Mouse (Mus musculus) B cell, adult (primary cell): Measurements from ENCODE around the gene Hist1h3d. TPM values are rescaled to one million over a fixed set of nuclear protein-coding genes. Genes with fewer than 3 reads are reported as not detected.

Experiments used
- total RNA-seq: library from RNA; stranded (reverse); gene quantifications from 4 replicates; pipeline ENCODE4 v1.2.4, GENCODE M21; 2023; ENCODE audit not compliant: inconsistent age

The Hist1h3d gene
- total RNA-seq, 1 experiment from 2014 or later = 35.1 TPM

Other genes starting within 250 kb of the Hist1h3d start
- gene Zfp322a, start 206.6 kb upstream of the Hist1h3d start, total RNA-seq = 16.9 to 17.9 TPM (median 17.5 TPM) in 4 replicates
- 17.4 to 19.6 TPM (median 18.5 TPM) in 4 replicates for gene Abt1, start 151.9 kb upstream of the Hist1h3d start, total RNA-seq
- not detected in 4 replicates for gene Btn1a1, start 109.9 kb upstream of the Hist1h3d start, total RNA-seq
- gene Btn2a2, start 86.9 kb upstream of the Hist1h3d start, total RNA-seq = 0.61 to 1.7 TPM (median 1.6 TPM) in 3 of 4 replicates, not detected in the other
- gene Hist1h4h, start 44.7 kb upstream of the Hist1h3d start, total RNA-seq = 380 to 493 TPM (median 419 TPM) in 4 replicates
- gene Hist1h2af, start 41.9 kb upstream of the Hist1h3d start, total RNA-seq = 18.4 to 42.2 TPM (median 32.0 TPM) in 4 replicates
- gene Hist1h3g, start 40.3 kb upstream of the Hist1h3d start, total RNA-seq = 5.1 to 15.0 TPM (median 8.0 TPM) in 4 replicates
- gene Hist1h2bh, start 32.4 kb upstream of the Hist1h3d start, total RNA-seq = 11.3 to 16.6 TPM (median 13.7 TPM) in 4 replicates
- gene Hist1h3f, start 31.7 kb upstream of the Hist1h3d start, total RNA-seq = 123 to 144 TPM (median 124 TPM) in 4 replicates
- gene Hist1h4f, start 24.1 kb upstream of the Hist1h3d start, total RNA-seq = 90.4 to 98.1 TPM (median 92.8 TPM) in 4 replicates
- gene Hist1h1d, start 22.5 kb upstream of the Hist1h3d start, total RNA-seq = 25.4 to 29.9 TPM (median 27.1 TPM) in 4 replicates
- gene Hist1h3e, start 13.4 kb upstream of the Hist1h3d start, total RNA-seq = 304 to 393 TPM (median 327 TPM) in 4 replicates
- gene Hist1h2ae, start 4.5 kb upstream of the Hist1h3d start, total RNA-seq = 14.4 to 36.0 TPM (median 25.7 TPM) in 4 replicates
- gene Hist1h2bg, start 4.4 kb upstream of the Hist1h3d start, total RNA-seq = 482 to 521 TPM (median 495 TPM) in 4 replicates
- 216 to 268 TPM (median 252 TPM) in 4 replicates for gene Hist1h2bf, start 1.6 kb upstream of the Hist1h3d start, total RNA-seq
- gene Hist1h2ad, start 1.4 kb upstream of the Hist1h3d start, total RNA-seq = 41.9 to 71.0 TPM (median 49.4 TPM) in 4 replicates
- gene Hist1h4d, start 5.8 kb downstream of the Hist1h3d start, total RNA-seq = 154 to 204 TPM (median 177 TPM) in 4 replicates
- 30.3 to 38.2 TPM (median 33.1 TPM) in 4 replicates for gene Hist1h2be, start 45.4 kb downstream of the Hist1h3d start, total RNA-seq
- gene Hist1h1e, start 46.8 kb downstream of the Hist1h3d start, total RNA-seq = 319 to 416 TPM (median 354 TPM) in 4 replicates
- gene Hist1h2ac, start 108.2 kb downstream of the Hist1h3d start, total RNA-seq = 10.0 to 14.4 TPM (median 11.1 TPM) in 4 replicates
- 19.7 to 31.0 TPM (median 21.7 TPM) in 4 replicates for gene Hist1h2bc, start 108.4 kb downstream of the Hist1h3d start, total RNA-seq
- gene Hist1h1t, start 120.1 kb downstream of the Hist1h3d start, total RNA-seq = 0.77 to 1.4 TPM (median 1.1 TPM) in 3 of 4 replicates, not detected in the other
- gene Hist1h4c, start 122.7 kb downstream of the Hist1h3d start, total RNA-seq = 186 to 254 TPM (median 213 TPM) in 4 replicates
- 0.69 to 2.2 TPM (median 1.4 TPM) in 4 replicates for gene Hfe, start 135.1 kb downstream of the Hist1h3d start, total RNA-seq
- 908 to 1,217 TPM (median 961 TPM) in 4 replicates for gene Hist1h1c, start 163.0 kb downstream of the Hist1h3d start, total RNA-seq
- gene Hist1h3c, start 169.8 kb downstream of the Hist1h3d start, total RNA-seq = 12.3 to 17.5 TPM (median 15.7 TPM) in 4 replicates
- 71.4 to 93.9 TPM (median 80.8 TPM) in 4 replicates for gene Hist1h2bb, start 171.0 kb downstream of the Hist1h3d start, total RNA-seq
- gene Hist1h2ab, start 175.4 kb downstream of the Hist1h3d start, total RNA-seq = 70.2 to 102 TPM (median 85.3 TPM) in 4 replicates
- 58.2 to 88.1 TPM (median 67.4 TPM) in 4 replicates for gene Hist1h3b, start 176.5 kb downstream of the Hist1h3d start, total RNA-seq
- gene Hist1h4b, start 181.2 kb downstream of the Hist1h3d start, total RNA-seq = 102 to 129 TPM (median 105 TPM) in 4 replicates
- 166 to 182 TPM (median 176 TPM) in 4 replicates for gene Hist1h4a, start 185.5 kb downstream of the Hist1h3d start, total RNA-seq
- gene Hist1h3a, start 186.6 kb downstream of the Hist1h3d start, total RNA-seq = 384 to 431 TPM (median 397 TPM) in 4 replicates
- 34.9 to 57.5 TPM (median 37.6 TPM) in 4 replicates for gene Hist1h1a, start 187.9 kb downstream of the Hist1h3d start, total RNA-seq
- gene Trim38, start 194.2 kb downstream of the Hist1h3d start, total RNA-seq = not detected in 4 replicates
- gene Slc17a2, start 231.2 kb downstream of the Hist1h3d start, total RNA-seq = not detected in 4 replicates